1 mouse cellular context compared by ENCODE assay signal in genomic region chr15:102458050-102458736, GRCm38 (mm10).
TF ChIP-seq lines count a peak whose summit lies in the region.

No protein-coding gene starts in this region.

TF ChIP-seq in MEL, 35 proteins besides CTCF, POLR2A, EP300 and RAD21 (continued from another document):
- TF ChIP-seq USF2 (IDR thresholded peaks at IDR 0.05; ENCODE audit: borderline replicate concordance in 1 of 2, insufficient read depth in 1 of 2, low read depth in 1 of 2, low read length in 2 of 2) (no peak), MXI1 (IDR thresholded peaks at IDR 0.05; ENCODE audit: low read depth, low read length) (peak; percentile 74), KAT2A (conservative IDR thresholded peaks at IDR 0.05; ENCODE audit: low read depth, low read length) (no peak), TCF12 (IDR thresholded peaks at IDR 0.05; ENCODE audit: low read depth, low read length) (peak; percentile 92), TBP (IDR thresholded peaks at IDR 0.05; ENCODE audit: low read depth, low read length) (peak; percentile 28; the same call in 1 of the 2 replicates), RCOR1 (IDR thresholded peaks at IDR 0.05; ENCODE audit: low read depth, low read length) (peak; percentile 79), MYB (IDR thresholded peaks at IDR 0.05; ENCODE audit: low read depth, low read length) (no peak), CHD2 (IDR thresholded peaks at IDR 0.05; ENCODE audit: low read length) (no peak), ETS1 (IDR thresholded peaks at IDR 0.05; ENCODE audit: low read depth, low read length) (peak; percentile 100), NELFE (IDR thresholded peaks at IDR 0.05; ENCODE audit: low read depth, low read length) (no peak)
